Mouse (Mus musculus): ENCODE data around the gene Trpv3. TPM values are rescaled to one million over a fixed set of nuclear protein-coding genes. Genes with fewer than 3 reads are reported as not detected.

The Trpv3 gene
- total RNA-seq (2023) = not detected

GRCm38 (mm10) chr11:73267267-73267666, at the start of gene Trpv3:
Gene Trpv3, plus strand, starts transcription at chr11:73267388.

GRCm38 (mm10) chr11:73233992-73234391, 33.2 kb upstream of the Trpv3 start, which contains the start of gene Trpv1:
Gene Trpv1, plus strand, starts transcription at chr11:73234292.

DNA sequence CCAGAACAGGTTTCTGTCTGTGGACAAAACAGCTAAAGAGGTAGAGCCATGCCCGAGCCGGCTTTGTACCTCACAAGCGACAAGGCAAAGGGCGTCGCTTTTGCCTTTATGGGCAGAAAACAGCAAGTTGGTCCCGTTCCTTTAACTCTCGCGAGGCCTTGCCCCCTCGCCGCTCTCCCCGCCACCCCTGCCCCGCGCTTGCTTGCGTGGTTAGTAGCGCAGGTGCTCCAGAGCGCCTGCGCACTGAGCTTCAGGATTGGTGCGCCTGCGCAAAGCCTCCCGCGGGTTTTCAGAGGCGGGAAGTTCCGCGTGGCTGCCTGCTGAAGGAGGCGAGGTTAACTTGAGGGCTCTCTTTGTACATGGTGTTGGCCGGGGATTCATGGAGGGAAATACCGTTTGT, 62.3 kb downstream of the Trpv3 start, which contains the start of the genes Aspa, Gm49340 and Spata22:
Gene Aspa (minus strand): TSS at position 155 of the 400 bp plus-strand sequence.
Gene Gm49340 (plus strand): TSS at position 300 of the 400 bp plus-strand sequence.
Gene Spata22 (plus strand): TSS at position 300 of the 400 bp plus-strand sequence.

Other genes starting within 250 kb of the Trpv3 start
- gene Camkk1, start 248.4 kb upstream of the Trpv3 start, total RNA-seq (2023) = 1 to 10 TPM; 4.9 to 5.3 TPM
- 10 to 100 TPM; 26.4 to 30.1 TPM for gene Ncbp3, start 219.6 kb upstream of the Trpv3 start, total RNA-seq (2023)
- 10 to 100 TPM; 27.3 to 32.7 TPM for gene Itgae, start 176.8 kb upstream of the Trpv3 start, total RNA-seq (2023)
- 1 to 10 TPM; 2.6 to 3.0 TPM for gene Haspin, start 129.1 kb upstream of the Trpv3 start, total RNA-seq (2023)
- under 1 TPM in 1 of 2 experiments, not detected in 1; 0.76 TPM for gene P2rx5, start 107.0 kb upstream of the Trpv3 start, total RNA-seq (2023)
- 10 to 100 TPM; 45.0 to 48.6 TPM for gene Emc6, start 90.4 kb upstream of the Trpv3 start, total RNA-seq (2023)
- 1 to 10 TPM; 8.7 to 9.8 TPM for gene Tax1bp3, start 90.3 kb upstream of the Trpv3 start, total RNA-seq (2023)
- gene Ctns, start 68.3 kb upstream of the Trpv3 start, total RNA-seq (2023) = 10 to 100 TPM; 17.6 to 19.5 TPM
- 1 to 10 TPM; 5.7 to 6.6 TPM for gene Shpk, start 67.9 kb upstream of the Trpv3 start, total RNA-seq (2023)
- not detected for gene Trpv1, start 33.1 kb upstream of the Trpv3 start, total RNA-seq (2023)
- not detected for gene Aspa, start 62.2 kb downstream of the Trpv3 start, total RNA-seq (2023)
- not detected for gene Gm49340, start 62.4 kb downstream of the Trpv3 start, total RNA-seq (2023)
- not detected for gene Spata22, start 62.4 kb downstream of the Trpv3 start, total RNA-seq (2023)
- not detected for gene Olfr20, start 83.4 kb downstream of the Trpv3 start, total RNA-seq (2023)
- gene Olfr376, start 103.9 kb downstream of the Trpv3 start, total RNA-seq (2023) = not detected
- not detected for gene Olfr1, start 132.2 kb downstream of the Trpv3 start, total RNA-seq (2023)
- not detected for gene Olfr378, start 161.1 kb downstream of the Trpv3 start, total RNA-seq (2023)
- not detected for gene Olfr380, start 190.1 kb downstream of the Trpv3 start, total RNA-seq (2023)
- not detected for gene Olfr381, start 224.2 kb downstream of the Trpv3 start, total RNA-seq (2023)
- gene Olfr382, start 249.8 kb downstream of the Trpv3 start, total RNA-seq (2023) = not detected

All from T-cell, adult 66 days (primary cell).